Mouse (Mus musculus) limb, embryonic 11.5 days (tissue): ENCODE data around the gene Agk. TPM values are rescaled to one million over a fixed set of nuclear protein-coding genes. Genes with fewer than 3 reads are reported as not detected.

ENCODE experiments used
- ATAC-seq: fragments of 200-750 bp; cut with Nextera tagmentation; 2 replicates; pipeline ENCODE4 v1.8.0; 2017; ENCODE audit warnings: low read depth; ENCODE audit not compliant: insufficient number of reproducible peaks, low FRiP score, low TSS enrichment
- DNase-seq: peaks from one replicate; pipeline ENCODE4 v3.0.0-alpha.2; 2015; ENCODE audit warnings: low spot score
- H3K27ac ChIP-seq: fragments of 300-500 bp; sonication (generic); replicated peaks from 2 replicates; pipeline ENCODE4 v1.5.1; 2014; ENCODE audit warnings: low read depth, mild to moderate bottlenecking, low read length
- H3K27me3 ChIP-seq: fragments of 300-500 bp; sonication (generic); 2 replicates; pipeline ENCODE4 v1.6.1; 2014; ENCODE audit warnings: mild to moderate bottlenecking, low read length, mixed read lengths; ENCODE audit not compliant: control insufficient read depth, insufficient read depth
- H3K36me3 ChIP-seq: fragments of 300-500 bp; sonication (generic); 2 replicates; pipeline ENCODE4 v1.6.1; 2014; ENCODE audit warnings: mild to moderate bottlenecking, low read length, moderate library complexity, mixed read lengths; ENCODE audit not compliant: control insufficient read depth, insufficient read depth
- H3K4me1 ChIP-seq: fragments of 300-500 bp; sonication (generic); 2 replicates; pipeline ENCODE4 v1.6.1; 2014; ENCODE audit warnings: low read length, mixed read lengths; ENCODE audit not compliant: control insufficient read depth, insufficient read depth
- H3K4me2 ChIP-seq: fragments of 300-500 bp; sonication (generic); 2 replicates; pipeline ENCODE4 v1.6.1; 2014; ENCODE audit warnings: low read depth, mild to moderate bottlenecking, moderate library complexity; ENCODE audit not compliant: severe bottlenecking
- H3K4me3 ChIP-seq: fragments of 300-500 bp; sonication (generic); 2 replicates; pipeline ENCODE4 v1.5.1; 2014; ENCODE audit warnings: low read depth, low read length
- H3K9ac ChIP-seq: fragments of 300-500 bp; sonication (generic); 2 replicates; pipeline ENCODE4 v1.6.1; 2014; ENCODE audit warnings: mild to moderate bottlenecking, low read length
- H3K9me3 ChIP-seq: fragments of 300-500 bp; sonication (generic); 2 replicates; pipeline ENCODE4 v1.6.1; 2016; ENCODE audit warnings: low read length; ENCODE audit not compliant: control insufficient read depth
- WGBS: fragments of 180-500 bp; shearing (Covaris S2); extraction: QIAGEN DNeasy Blood & Tissue Kit; methylation state at CpG from one replicate; pipeline ENCODE4 v1.1.7; 2014; 5-methylcytosine and 5-hydroxymethylcytosine counted together
- polyA plus RNA-seq: library from polyadenylated mRNA; unstranded; fragments of >200 nt; fragmentation: Nextera tagmentation; extraction: Ambion mirVana; gene quantifications from 2 replicates; pipeline ENCODE4 v1.2.1, GENCODE M21; 2014

Gene Agk
- polyA plus RNA-seq, 1 experiment from 2014 or later, result 43.1 TPM

DNA sequence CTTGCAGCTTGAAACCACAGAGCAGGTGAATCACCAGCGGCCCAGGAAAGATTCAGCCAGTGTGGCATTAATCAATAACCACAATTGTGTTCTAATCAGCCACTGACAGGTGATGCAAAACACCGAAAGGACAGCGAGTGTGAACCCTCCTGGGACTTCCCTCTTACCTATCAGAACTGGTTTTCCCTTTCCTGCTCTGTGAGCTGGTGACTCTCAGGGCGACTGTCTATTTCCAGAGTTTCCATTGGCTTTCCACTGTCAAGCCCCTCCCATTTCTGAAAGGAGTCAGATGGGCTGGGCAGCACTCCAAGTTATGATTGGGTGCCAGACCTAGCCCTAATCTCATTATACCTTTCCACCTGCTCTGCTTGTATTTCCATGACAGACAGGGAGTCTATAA lies 106.4 kb downstream of the Agk start:
- Histone ChIP-seq H3K27ac (no peak overlapping the region), H3K4me1 (no peaks in the 10 kb centered on the region), H3K27me3 (no peaks in the 10 kb centered on the region), H3K4me3 (no peak overlapping the region), H3K9me3 (no peaks in the 10 kb centered on the region), H3K9ac (no peak overlapping the region), H3K36me3 (no peaks in the 10 kb centered on the region), H3K4me2 (no peak overlapping the region)
- 70% methylated on average over 4 of the region's 4 CpGs for WGBS
- ATAC-seq (no peak), DNase-seq (no peak)

DNA sequence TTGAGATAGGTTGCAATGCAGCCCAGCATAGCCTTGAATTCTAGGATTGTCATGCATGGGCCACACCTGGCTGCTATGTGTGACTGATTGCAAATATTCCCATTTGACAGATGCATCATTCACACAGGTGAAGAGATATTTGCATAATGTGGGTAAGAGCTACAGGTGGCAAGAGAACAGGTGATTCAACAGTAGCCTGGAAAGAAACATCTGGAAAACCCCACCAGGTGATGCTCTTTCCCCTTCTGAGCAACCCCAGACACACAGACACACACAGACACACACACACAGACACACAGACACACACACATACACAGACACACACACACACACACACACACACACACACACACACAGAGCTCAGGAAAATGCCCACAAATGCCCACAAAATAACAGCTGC lies 106.8 kb downstream of the Agk start:
- H3K27me3 ChIP-seq, result no peaks in the 10 kb centered on the region
- no peak overlapping the region for H3K4me2 ChIP-seq
- no peak for ATAC-seq
- no peaks in the 10 kb centered on the region for H3K4me1 ChIP-seq
- H3K36me3 ChIP-seq, result no peaks in the 10 kb centered on the region
- no peak overlapping the region for H3K27ac ChIP-seq
- H3K4me3 ChIP-seq, result no peak overlapping the region
- no peaks in the 10 kb centered on the region for H3K9me3 ChIP-seq
- no peak overlapping the region for H3K9ac ChIP-seq
- DNase-seq, result no peak

DNA sequence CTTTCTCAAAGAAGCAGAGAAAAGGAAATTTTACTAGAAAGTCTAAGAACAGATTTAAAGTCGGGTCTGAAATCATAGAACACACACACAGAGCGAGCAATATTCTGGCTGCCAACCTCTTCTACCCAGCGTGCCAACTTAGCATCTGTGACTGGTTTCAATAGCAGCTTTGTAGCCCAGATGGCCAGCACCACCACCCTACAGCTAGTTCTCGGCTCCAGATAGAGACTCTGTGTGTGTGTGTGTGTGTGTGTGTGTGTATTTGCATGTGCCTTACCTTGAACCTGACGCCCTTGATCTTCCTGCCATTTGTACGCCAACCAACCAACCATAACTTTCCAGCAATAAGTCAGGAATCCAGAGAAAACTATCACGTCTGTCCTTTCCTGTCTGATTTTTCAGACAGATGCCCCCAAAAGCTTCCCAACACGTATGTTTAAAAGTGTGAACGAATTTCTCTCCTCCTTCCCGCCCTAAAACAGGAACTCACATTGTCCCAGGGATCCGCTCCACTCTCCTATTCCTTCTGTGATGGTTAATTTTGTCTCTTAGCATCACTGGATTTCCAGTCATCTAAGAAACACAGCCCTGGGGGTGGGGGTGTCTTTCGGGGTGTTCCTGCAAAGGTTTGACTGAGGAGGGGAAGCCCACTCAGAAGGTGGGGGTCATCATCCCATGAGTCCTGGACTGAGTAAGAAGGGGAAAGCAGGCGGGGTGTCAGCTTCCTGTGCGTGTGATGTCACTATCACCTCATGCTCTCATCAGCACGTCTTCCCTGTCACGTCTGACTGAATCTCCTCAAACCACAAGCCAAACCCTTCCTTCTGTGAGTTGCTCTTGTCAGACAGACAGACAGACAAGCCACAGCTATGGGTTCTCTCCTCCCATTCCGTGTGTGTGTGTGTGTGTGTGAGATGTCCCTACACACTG lies 107.6 kb downstream of the Agk start:
- no peak overlapping the region for H3K9ac ChIP-seq
- H3K36me3 ChIP-seq, result no peaks in the 10 kb centered on the region
- H3K27me3 ChIP-seq, result no peaks in the 10 kb centered on the region
- 88% methylated on average over 17 of the region's 17 CpGs for WGBS
- no peaks in the 10 kb centered on the region for H3K9me3 ChIP-seq
- H3K27ac ChIP-seq, result no peak overlapping the region
- ATAC-seq (no peak), DNase-seq (no peak)
- H3K4me1 ChIP-seq, result no peaks in the 10 kb centered on the region
- no peak overlapping the region for H3K4me3 ChIP-seq
- H3K4me2 ChIP-seq, result no peak overlapping the region

DNA sequence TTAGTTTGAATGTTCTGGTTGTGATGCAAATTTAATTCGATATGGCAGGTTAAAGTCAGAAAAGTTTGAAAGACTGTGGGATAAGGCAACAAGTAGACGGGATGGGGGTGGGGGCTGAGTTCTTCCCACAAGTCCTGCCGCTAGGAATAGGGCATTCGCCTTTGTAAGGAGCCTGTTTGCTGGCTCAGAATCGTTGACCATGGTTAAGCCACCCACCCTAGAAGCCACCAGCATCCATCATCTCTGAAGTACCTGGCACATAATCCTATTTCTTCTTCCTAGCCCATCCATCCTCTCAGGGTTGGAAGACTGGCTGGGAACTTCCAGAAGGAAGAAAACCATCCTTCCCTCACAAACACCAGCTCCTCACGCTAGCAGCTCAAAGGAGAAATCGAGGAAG lies 109.7 kb downstream of the Agk start:
- Histone ChIP-seq H3K4me2 (peak overlapping the region; percentile 81), H3K27ac (no peak overlapping the region), H3K9ac (peak overlapping the region; percentile 85), H3K9me3 (no peaks in the 10 kb centered on the region), H3K36me3 (no peaks in the 10 kb centered on the region), H3K4me3 (peak overlapping the region; percentile 64), H3K27me3 (no peaks in the 10 kb centered on the region), H3K4me1 (no peaks in the 10 kb centered on the region)
- DNase-seq, result no peak
- 8% methylated on average over 7 of the region's 7 CpGs for WGBS
- ATAC-seq, result no peak

DNA sequence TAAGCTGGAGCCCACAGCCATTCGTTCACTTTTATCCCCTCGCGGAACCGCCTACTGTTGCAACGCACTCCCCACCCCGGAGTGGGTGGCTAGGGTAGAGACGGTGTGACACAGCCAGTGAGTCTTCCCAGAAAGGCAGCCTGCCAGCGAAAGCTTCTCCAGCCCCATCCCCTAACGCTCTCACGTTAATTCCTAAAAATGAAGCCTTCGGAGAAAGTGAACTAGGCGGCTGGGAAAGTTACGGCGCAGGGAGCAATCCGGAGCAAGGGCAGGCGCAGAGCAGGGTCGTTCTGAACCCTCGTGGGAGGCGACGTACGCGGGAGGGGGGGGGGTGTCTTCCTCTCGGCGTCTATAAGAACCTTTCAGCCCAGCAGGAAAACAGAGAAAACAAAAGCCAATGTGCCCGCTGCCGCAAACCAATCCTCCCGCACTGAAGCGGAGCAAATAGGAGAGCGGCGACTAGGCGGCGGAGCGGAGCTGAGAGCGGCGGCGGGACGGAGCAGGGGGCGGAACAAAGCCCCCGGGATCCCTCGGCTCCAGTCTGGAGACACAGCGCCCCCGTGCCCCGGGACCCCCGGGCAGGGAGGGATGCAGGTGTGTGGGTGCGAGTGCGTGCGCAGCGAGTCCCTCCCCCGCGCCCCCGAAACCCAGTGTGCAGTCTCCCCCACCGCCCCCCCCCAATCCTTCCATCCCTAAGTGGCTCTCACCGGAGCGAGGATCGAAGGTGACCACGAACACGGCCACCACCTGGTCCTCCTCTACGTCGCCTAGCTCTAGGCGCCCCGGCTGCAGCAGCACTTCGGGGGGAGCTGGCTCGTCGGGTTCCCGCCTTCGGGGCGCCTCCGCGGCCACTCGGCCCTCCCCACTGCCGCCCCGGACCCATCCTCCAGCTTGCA lies 110.4 kb downstream of the Agk start:
- Histone ChIP-seq H3K27ac (no peak overlapping the region; the same call in 1 of the 2 replicates), H3K9me3 (no peaks in the 10 kb centered on the region), H3K9ac (peak overlapping the region; percentile 85), H3K4me3 (peak overlapping the region; percentile 64), H3K4me2 (peak overlapping the region; percentile 81), H3K27me3 (no peaks in the 10 kb centered on the region), H3K4me1 (no peaks in the 10 kb centered on the region), H3K36me3 (no peaks in the 10 kb centered on the region)
- peak; percentile 70 for DNase-seq
- 0% methylated on average over 52 of the region's 72 CpGs for WGBS
- peak; percentile 75 for ATAC-seq

DNA sequence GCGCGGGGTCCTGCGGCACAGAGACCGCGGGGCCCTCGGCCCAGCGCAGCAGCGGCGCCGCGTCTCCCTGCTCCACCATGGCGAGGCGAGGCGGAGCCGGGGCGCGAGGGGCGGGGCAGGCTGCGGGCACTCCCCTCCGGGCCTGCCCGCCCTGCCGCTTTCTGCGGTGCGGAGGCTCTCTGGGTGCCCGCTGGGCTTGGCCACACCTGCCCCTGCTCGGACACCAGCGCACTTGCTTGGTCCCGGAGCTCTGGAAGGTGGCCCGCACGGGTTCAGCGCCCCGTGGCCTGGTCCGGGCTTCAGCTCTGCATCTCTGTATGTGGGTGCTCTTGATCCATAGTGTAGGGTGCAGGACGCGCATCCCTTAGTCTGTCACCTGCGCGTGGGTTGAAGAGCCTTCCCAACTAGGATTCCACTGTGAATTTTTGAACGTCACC lies 111.1 kb downstream of the Agk start, which contains the start of gene E330009J07Rik:
Gene E330009J07Rik, minus strand, starts transcription at position 89 of the 437 bp plus-strand sequence.
- DNase-seq (peak; percentile 86), ATAC-seq (peak; percentile 90)
- H3K9me3 ChIP-seq, result no peaks in the 10 kb centered on the region
- no peak within 1 kb of the TSS; the same call in 1 of the 2 replicates for H3K27ac ChIP-seq
- H3K27me3 ChIP-seq, result no peaks in the 10 kb centered on the region
- peak within 1 kb of the TSS; percentile 81 for H3K4me2 ChIP-seq
- H3K4me3 ChIP-seq, result peak within 1 kb of the TSS; percentile 64
- WGBS, result under 1% methylated on average over 31 of the region's 38 CpGs
- H3K9ac ChIP-seq, result peak within 1 kb of the TSS; percentile 85
- no peaks in the 10 kb centered on the region for H3K36me3 ChIP-seq
- H3K4me1 ChIP-seq, result no peaks in the 10 kb centered on the region

DNA sequence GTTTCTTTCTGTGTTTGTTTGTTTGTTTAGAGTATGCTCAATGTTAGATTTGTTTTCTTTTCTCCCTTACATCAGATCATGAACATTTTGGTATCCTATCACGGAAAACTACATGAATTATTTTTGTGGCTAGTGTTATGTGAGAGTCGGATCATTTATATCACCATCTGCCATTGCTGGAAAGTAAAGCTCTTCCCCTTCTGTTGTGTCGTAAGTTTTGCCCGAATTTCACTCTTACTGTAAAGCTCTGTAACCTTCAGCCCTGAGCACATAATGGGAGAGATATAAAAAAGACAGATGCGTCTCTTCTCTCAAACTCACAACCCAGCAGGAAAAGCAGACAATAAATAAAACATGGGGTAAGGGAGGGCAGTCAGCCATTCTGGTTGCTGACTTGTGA lies 114.0 kb downstream of the Agk start, which contains the start of gene Wee2:
Gene Wee2, plus strand, starts transcription at position 153 of the 400 bp plus-strand sequence.
- H3K4me2 ChIP-seq, result no peak within 1 kb of the TSS
- ATAC-seq (no peak), DNase-seq (peak; percentile 11)
- no peaks in the 10 kb centered on the region for H3K4me1 ChIP-seq
- 75% methylated on average over 5 of the region's 5 CpGs for WGBS
- H3K9ac ChIP-seq, result no peak within 1 kb of the TSS
- H3K27ac ChIP-seq, result no peak within 1 kb of the TSS
- H3K4me3 ChIP-seq, result no peak within 1 kb of the TSS
- H3K9me3 ChIP-seq, result no peaks in the 10 kb centered on the region
- H3K27me3 ChIP-seq, result no peaks in the 10 kb centered on the region
- H3K36me3 ChIP-seq, result no peaks in the 10 kb centered on the region

DNA sequence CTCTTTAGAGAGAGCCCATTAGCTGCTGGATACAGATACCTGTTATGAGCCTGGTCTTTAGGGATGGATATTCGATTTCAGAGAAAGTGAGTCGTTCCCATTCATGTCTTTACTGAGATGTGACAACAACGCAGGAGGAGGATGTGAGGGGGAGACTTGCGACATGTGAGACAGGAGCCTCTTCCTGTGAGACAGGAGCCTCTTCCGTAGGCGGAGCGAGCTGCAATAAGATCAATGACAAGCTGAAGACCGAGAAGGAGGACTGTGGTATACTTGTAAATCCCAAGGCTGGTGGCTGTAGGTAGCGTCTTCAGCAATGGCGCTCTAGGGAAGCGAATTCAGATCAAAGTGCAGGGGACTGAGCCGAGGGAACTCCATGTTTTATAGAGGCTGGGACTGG lies 114.8 kb downstream of the Agk start:
- no peak overlapping the region for H3K4me2 ChIP-seq
- H3K27ac ChIP-seq, result no peak overlapping the region
- peak; percentile 19 for DNase-seq
- H3K4me1 ChIP-seq, result no peaks in the 10 kb centered on the region
- no peak for ATAC-seq
- H3K9me3 ChIP-seq, result no peaks in the 10 kb centered on the region
- no peaks in the 10 kb centered on the region for H3K27me3 ChIP-seq
- WGBS, result 40% methylated on average over 12 of the region's 12 CpGs
- H3K36me3 ChIP-seq, result no peaks in the 10 kb centered on the region
- H3K4me3 ChIP-seq, result no peak overlapping the region
- H3K9ac ChIP-seq, result no peak overlapping the region
